Comparison of ENCODE assay signal across 8 mouse cellular contexts in the genomic region with DNA sequence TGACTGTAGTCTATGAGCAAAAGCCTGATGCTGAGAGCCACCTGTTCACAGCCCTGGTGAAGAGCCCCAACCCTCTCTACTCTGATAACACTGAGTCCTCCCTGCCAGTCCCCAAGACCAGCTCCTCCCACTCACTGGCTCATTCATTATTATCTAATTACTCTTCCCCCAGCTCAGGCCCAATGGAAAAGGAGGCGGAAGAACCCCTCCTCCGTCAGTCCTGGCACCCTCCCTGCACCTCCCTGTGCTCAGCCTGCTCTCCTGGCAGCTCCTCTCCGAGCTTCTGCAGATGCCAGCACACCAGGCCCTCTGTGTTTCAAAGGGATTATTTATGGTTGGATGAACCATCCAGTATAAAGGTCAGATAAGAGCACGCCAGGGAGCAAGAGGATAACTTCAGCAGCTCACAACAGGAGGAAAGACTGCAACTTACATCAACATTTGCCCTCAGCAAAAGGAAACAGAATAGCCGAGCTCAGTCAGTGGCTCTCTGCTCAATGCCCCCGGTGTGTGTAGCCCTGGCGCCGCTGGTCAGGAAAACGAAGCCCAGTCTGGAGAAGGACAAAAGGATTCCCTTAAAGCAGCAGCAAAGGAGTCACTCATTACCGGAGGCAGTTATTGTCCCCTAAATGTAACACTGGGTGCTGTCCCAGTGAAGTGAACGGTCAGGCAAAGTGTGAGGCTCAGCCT. TPM values are rescaled to one million over a fixed set of nuclear protein-coding genes. Genes with fewer than 3 reads are reported as not detected.
DNase-seq lines count a peak whose midpoint lies in the region; ATAC-seq and TF ChIP-seq lines count a peak whose summit lies in the region.

No protein-coding gene starts in this region.

- no peak for DNase-seq in lung, embryonic 14.5 days
- DNase-seq in lung, postnatal 25 days (ENCODE audit: low spot score), result no peak
- DNase-seq in cerebellum, postnatal 10 days, result peak; percentile 93 to 95
- peak; percentile 69 for DNase-seq in gastrocnemius, postnatal 10 days
- peak; percentile 50 for DNase-seq in hindbrain, embryonic 14.5 days (ENCODE audit: low spot score)
- DNase-seq in layer of hippocampus, postnatal 14 days (ENCODE audit: low spot score in 2 of 2), result peak; percentile 85 to 93
- peak; percentile 60 for DNase-seq in midbrain, embryonic 14.5 days
- peak; percentile 61 for DNase-seq in yolk sac, embryonic 10.5 days (ENCODE audit: low spot score)

- H3K4me1 ChIP-seq in lung, embryonic 14.5 days (ENCODE audit: insufficient read depth), result no peaks in the 10 kb centered on the region
- H3K4me1 ChIP-seq in hindbrain, embryonic 14.5 days (replicated peaks; ENCODE audit: control insufficient read depth, insufficient read depth, low read length), result peaks cover 10% of the 10 kb centered on the region; the same call in 1 of the 2 replicates
- H3K4me1 ChIP-seq in midbrain, embryonic 14.5 days (ENCODE audit: control insufficient read depth, insufficient read depth, low read length), result peaks cover 12% of the 10 kb centered on the region

- no peak overlapping the region for H3K4me3 ChIP-seq in lung, embryonic 14.5 days (ENCODE audit: low read depth, low read length)
- H3K4me3 ChIP-seq in hindbrain, embryonic 14.5 days (replicated peaks; ENCODE audit: low read length), result no peak overlapping the region
- no peak overlapping the region for H3K4me3 ChIP-seq in midbrain, embryonic 14.5 days (replicated peaks; ENCODE audit: low read depth, low read length)

- no peak overlapping the region for H3K4me2 ChIP-seq in lung, embryonic 14.5 days
- H3K4me2 ChIP-seq in hindbrain, embryonic 14.5 days (replicated peaks), result no peak overlapping the region
- H3K4me2 ChIP-seq in midbrain, embryonic 14.5 days (ENCODE audit: low read length), result no peak overlapping the region

- no peak overlapping the region for H3K9ac ChIP-seq in lung, embryonic 14.5 days
- 0 out of 2 replicates have a peak overlapping the region, but pooled peaks have one; percentile 16 for H3K9ac ChIP-seq in hindbrain, embryonic 14.5 days
- H3K9ac ChIP-seq in midbrain, embryonic 14.5 days (replicated peaks; ENCODE audit: low read length), result peak overlapping the region; percentile 18; the same call in 1 of the 2 replicates

- WGBS in lung, embryonic 14.5 days, result 42% methylated on average over 11 of the region's 11 CpGs
- 5% methylated on average over 11 of the region's 11 CpGs for WGBS in hindbrain, embryonic 14.5 days
- 9% methylated on average over 11 of the region's 11 CpGs for WGBS in midbrain, embryonic 14.5 days

- ATAC-seq in lung, embryonic 14.5 days (ENCODE audit: insufficient read depth), result peak; percentile 52
- ATAC-seq in hindbrain, embryonic 14.5 days (ENCODE audit: low FRiP score), result peak; percentile 83
- ATAC-seq in midbrain, embryonic 14.5 days (ENCODE audit: low FRiP score, low TSS enrichment), result no peak

- no peak for TF ChIP-seq CTCF in lung, embryonic 14.5 days (IDR thresholded peaks at IDR 0.05; ENCODE audit: low read depth)

- no peaks in the 10 kb centered on the region for H3K27me3 ChIP-seq in lung, embryonic 14.5 days (ENCODE audit: insufficient read depth, low read length)
- no peaks in the 10 kb centered on the region for H3K27me3 ChIP-seq in hindbrain, embryonic 14.5 days (ENCODE audit: control insufficient read depth, insufficient read depth, low read length)
- H3K27me3 ChIP-seq in midbrain, embryonic 14.5 days (ENCODE audit: control insufficient read depth, insufficient read depth, low read length), result no peaks in the 10 kb centered on the region

- no peaks in the 10 kb centered on the region for H3K9me3 ChIP-seq in lung, embryonic 14.5 days (ENCODE audit: low read depth, low read length)
- no peaks in the 10 kb centered on the region for H3K9me3 ChIP-seq in hindbrain, embryonic 14.5 days (ENCODE audit: control insufficient read depth, low read length)
- no peaks in the 10 kb centered on the region for H3K9me3 ChIP-seq in midbrain, embryonic 14.5 days (ENCODE audit: control insufficient read depth, low read length)

- H3K27ac ChIP-seq in lung, embryonic 14.5 days (ENCODE audit: low read depth), result peak overlapping the region; percentile 46; the same call in 1 of the 2 replicates
- H3K27ac ChIP-seq in hindbrain, embryonic 14.5 days, result peak overlapping the region; percentile 55; the same call in 1 of the 2 replicates
- 0 out of 2 replicates have a peak overlapping the region, but pooled peaks have one; percentile 22 for H3K27ac ChIP-seq in midbrain, embryonic 14.5 days (replicated peaks; ENCODE audit: low read depth, low read length)

- no peaks in the 10 kb centered on the region for H3K36me3 ChIP-seq in lung, embryonic 14.5 days (ENCODE audit: insufficient read depth)
- no peaks in the 10 kb centered on the region for H3K36me3 ChIP-seq in hindbrain, embryonic 14.5 days (replicated peaks; ENCODE audit: control insufficient read depth, insufficient read depth)
- no peaks in the 10 kb centered on the region for H3K36me3 ChIP-seq in midbrain, embryonic 14.5 days (ENCODE audit: control insufficient read depth, insufficient read depth, low read length)

RNA-seq across cellular contexts. Expression of gene Sema4d, which starts 16.4 kb away (rescaled TPM):
- polyA plus RNA-seq in lung, embryonic 14.5 days (2014; fragmentation: Nextera tagmentation; extraction: Ambion mirVana), result 12.0 and 12.3 TPM in 2 replicates
- 100 to 1,000 TPM; 125 to 130 TPM for total RNA-seq in gastrocnemius, postnatal 10 days (2021)
- polyA plus RNA-seq in hindbrain, embryonic 14.5 days (2014; fragmentation: Nextera tagmentation; extraction: Ambion mirVana), result 16.2 and 17.8 TPM in 2 replicates
- 100 to 1,000 TPM; 154 to 165 TPM for total RNA-seq in layer of hippocampus, postnatal 14 days (2021)
- 11.5 and 13.3 TPM in 2 replicates for polyA plus RNA-seq in midbrain, embryonic 14.5 days (2014; fragmentation: Nextera tagmentation; extraction: Ambion mirVana)

Comparison
In these comparisons a context has a peak if more than half of its experiments do, and no peak if none do; other contexts are left out.
1. DNase-seq: peak in cerebellum, postnatal 10 days (2 of 2), gastrocnemius, postnatal 10 days (single experiment), hindbrain, embryonic 14.5 days (single experiment), layer of hippocampus, postnatal 14 days (2 of 2), midbrain, embryonic 14.5 days (single experiment) and yolk sac, embryonic 10.5 days (single experiment); none in lung, embryonic 14.5 days (single experiment) and lung, postnatal 25 days (single experiment).
2. Peak in every context shown above with its lines, with median percentiles within 50 percentile points of each other: H3K27ac ChIP-seq.